Mouse (Mus musculus) lung, adult 2 months (tissue): ENCODE results near the gene Lgi4.

Experiments
- CTCF ChIP-seq: fragments of 200-500 bp; IDR thresholded peaks from 2 replicates; pipeline ENCODE4 v1.5.1; 2011; ENCODE audit warnings: mild to moderate bottlenecking, low read length, control low read depth; ENCODE audit not compliant: insufficient read depth
- POLR2A ChIP-seq: fragments of 200-500 bp; IDR thresholded peaks from 2 replicates; pipeline ENCODE4 v1.6.1; 2011; ENCODE audit warnings: low read depth, mild to moderate bottlenecking, control low read depth, low read length, borderline replicate concordance; ENCODE audit errors: extremely low read depth

- TF ChIP-seq CTCF (no peak), POLR2A (no peak)
Observed at GRCm38 (mm10) chr7:31082831-31083588, 23.9 kb downstream of the Lgi4 start.
